Mouse (Mus musculus): Measurements from ENCODE around the gene AC161166.1. TPM values are rescaled to one million over a fixed set of nuclear protein-coding genes. Genes with fewer than 3 reads are reported as not detected.
"Not testable (repeated sequence)": the region's sequence is repeated elsewhere in the genome, so short reads cannot be mapped to it uniquely, and the experiment has no call there.

Gene AC161166.1
- polyA plus RNA-seq, 1 experiment from 2014 or later: 0.29 TPM

DNA sequence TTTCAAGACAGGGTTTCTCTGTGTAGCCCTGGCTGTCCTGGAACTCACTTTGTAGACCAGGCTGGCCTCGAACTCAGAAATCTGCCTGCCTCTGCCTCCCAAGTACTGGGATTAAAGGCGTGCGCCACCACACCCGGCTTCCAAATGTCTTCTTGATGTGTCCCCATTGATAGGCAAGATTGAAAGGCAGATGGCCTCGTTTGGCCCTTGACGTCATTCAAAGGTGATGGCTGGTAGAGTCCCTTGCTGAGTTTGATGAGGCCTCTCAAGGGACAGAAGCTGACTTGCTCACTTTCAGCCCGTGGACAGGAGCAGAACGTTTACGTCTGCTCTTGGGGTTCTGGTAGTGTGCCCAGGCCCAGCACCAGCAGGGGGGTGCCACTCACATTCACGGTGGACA is 7.8 kb upstream of the AC161166.1 start:
- not testable (repeated sequence) for H3K9me3 ChIP-seq (ENCODE audit: control insufficient read depth, low read depth, low read length); H3K4me2 ChIP-seq (replicated peaks; ENCODE audit: low read depth, low read length); H3K36me3 ChIP-seq (ENCODE audit: control insufficient read depth, insufficient read depth, low read length); H3K4me3 ChIP-seq (ENCODE audit: low read depth, low read length); H3K4me1 ChIP-seq (ENCODE audit: control insufficient read depth, insufficient read depth, low read length); ATAC-seq (ENCODE audit: insufficient number of reproducible peaks, insufficient read depth, low FRiP score, low read depth); H3K27ac ChIP-seq (ENCODE audit: low read length); H3K9ac ChIP-seq (replicated peaks; ENCODE audit: low read depth, low read length); H3K27me3 ChIP-seq (ENCODE audit: control insufficient read depth, insufficient read depth, low read length)
- 90% methylated on average over 9 of the region's 10 CpGs for WGBS

DNA sequence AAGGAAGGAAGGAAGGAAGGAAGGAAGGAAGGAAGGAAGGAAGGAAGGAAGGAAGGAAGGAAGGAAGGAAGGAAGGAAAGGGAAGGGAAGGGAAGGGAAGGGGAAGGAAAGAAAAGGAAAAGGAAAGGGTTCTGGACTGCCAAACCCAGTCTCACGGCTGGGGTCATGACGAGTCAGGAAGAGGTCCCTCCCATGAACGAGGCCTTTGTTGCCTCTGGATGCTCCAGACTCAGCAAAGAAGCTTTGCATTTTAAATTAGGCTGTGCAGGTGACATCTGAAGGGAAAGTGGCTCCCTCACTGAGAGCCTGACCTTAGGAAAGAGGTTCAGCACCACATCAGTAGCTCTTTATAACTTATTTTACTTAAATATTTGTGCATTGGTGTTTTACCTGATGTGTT is 6.9 kb upstream of the AC161166.1 start:
- no peak overlapping the region for H3K9ac ChIP-seq (replicated peaks; ENCODE audit: low read depth, low read length)
- H3K4me3 ChIP-seq (ENCODE audit: low read depth, low read length): no peak overlapping the region
- no peaks in the 10 kb centered on the region for H3K4me1 ChIP-seq (ENCODE audit: control insufficient read depth, insufficient read depth, low read length)
- H3K27ac ChIP-seq (ENCODE audit: low read length): no peak overlapping the region
- 57% methylated on average over 3 of the region's 3 CpGs for WGBS
- H3K27me3 ChIP-seq (ENCODE audit: control insufficient read depth, insufficient read depth, low read length): no peaks in the 10 kb centered on the region
- H3K4me2 ChIP-seq (replicated peaks; ENCODE audit: low read depth, low read length): no peak overlapping the region
- ATAC-seq (ENCODE audit: insufficient number of reproducible peaks, insufficient read depth, low FRiP score, low read depth): no peak
- H3K9me3 ChIP-seq (ENCODE audit: control insufficient read depth, low read depth, low read length): no peaks in the 10 kb centered on the region
- no peaks in the 10 kb centered on the region for H3K36me3 ChIP-seq (ENCODE audit: control insufficient read depth, insufficient read depth, low read length)

DNA sequence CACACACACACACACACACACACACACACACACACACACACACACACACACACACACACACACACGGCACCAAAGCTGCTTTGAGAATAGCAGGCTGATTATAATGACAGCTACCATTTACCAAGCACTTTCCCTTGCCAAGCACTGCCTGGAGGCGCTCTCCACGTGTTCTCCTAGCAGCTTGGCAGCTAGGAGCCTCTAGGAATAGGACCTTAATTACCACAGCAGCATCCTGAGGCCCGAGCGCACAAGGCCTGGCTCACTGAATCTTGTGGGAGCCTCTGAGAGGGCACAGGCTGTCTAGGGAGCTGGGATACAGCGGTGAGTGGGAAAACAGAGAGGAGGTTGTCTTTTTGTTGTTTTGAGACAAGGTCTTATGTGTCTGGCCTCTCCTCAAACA is 5.4 kb upstream of the AC161166.1 start:
- no peak for ATAC-seq (ENCODE audit: insufficient number of reproducible peaks, insufficient read depth, low FRiP score, low read depth)
- H3K27me3 ChIP-seq (ENCODE audit: control insufficient read depth, insufficient read depth, low read length): no peaks in the 10 kb centered on the region
- H3K9me3 ChIP-seq (ENCODE audit: control insufficient read depth, low read depth, low read length): no peaks in the 10 kb centered on the region
- 60% methylated on average over 6 of the region's 6 CpGs for WGBS
- no peak overlapping the region for H3K4me2 ChIP-seq (replicated peaks; ENCODE audit: low read depth, low read length)
- no peak overlapping the region for H3K9ac ChIP-seq (replicated peaks; ENCODE audit: low read depth, low read length)
- H3K4me3 ChIP-seq (ENCODE audit: low read depth, low read length): no peak overlapping the region
- no peak overlapping the region for H3K27ac ChIP-seq (ENCODE audit: low read length)
- H3K4me1 ChIP-seq (ENCODE audit: control insufficient read depth, insufficient read depth, low read length): no peaks in the 10 kb centered on the region
- no peaks in the 10 kb centered on the region for H3K36me3 ChIP-seq (ENCODE audit: control insufficient read depth, insufficient read depth, low read length)

DNA sequence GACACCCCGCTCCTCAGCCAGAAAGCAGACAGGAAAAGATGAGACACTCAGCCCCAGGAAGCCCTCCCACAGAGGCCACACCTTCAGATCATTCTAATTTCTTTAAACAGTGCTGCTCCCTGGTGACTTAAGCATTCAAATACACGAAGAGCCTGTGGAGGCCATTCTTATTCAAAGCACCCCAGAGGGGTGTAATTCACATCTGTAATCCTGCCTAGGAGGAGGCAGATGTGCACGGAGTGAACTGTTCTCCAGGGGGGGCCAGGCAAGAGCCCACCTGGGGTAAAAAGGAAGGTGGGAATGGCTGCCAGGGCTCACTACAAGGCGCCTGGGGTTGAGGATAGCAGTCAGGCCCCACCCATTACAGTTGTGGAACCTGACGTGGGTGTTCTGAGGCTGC is 4.8 kb upstream of the AC161166.1 start:
- Histone ChIP-seq H3K9ac (replicated peaks; ENCODE audit: low read depth, low read length) (no peak overlapping the region), H3K27ac (ENCODE audit: low read length) (no peak overlapping the region), H3K9me3 (ENCODE audit: control insufficient read depth, low read depth, low read length) (no peaks in the 10 kb centered on the region), H3K36me3 (ENCODE audit: control insufficient read depth, insufficient read depth, low read length) (no peaks in the 10 kb centered on the region), H3K4me2 (replicated peaks; ENCODE audit: low read depth, low read length) (no peak overlapping the region), H3K4me3 (ENCODE audit: low read depth, low read length) (no peak overlapping the region), H3K4me1 (ENCODE audit: control insufficient read depth, insufficient read depth, low read length) (no peaks in the 10 kb centered on the region), H3K27me3 (ENCODE audit: control insufficient read depth, insufficient read depth, low read length) (no peaks in the 10 kb centered on the region)
- 56% methylated on average over 5 of the region's 5 CpGs for WGBS
- ATAC-seq (ENCODE audit: insufficient number of reproducible peaks, insufficient read depth, low FRiP score, low read depth): no peak

- not testable (repeated sequence) for ATAC-seq (ENCODE audit: insufficient number of reproducible peaks, insufficient read depth, low FRiP score, low read depth); H3K9me3 ChIP-seq (ENCODE audit: control insufficient read depth, low read depth, low read length); H3K36me3 ChIP-seq (ENCODE audit: control insufficient read depth, insufficient read depth, low read length); H3K4me2 ChIP-seq (replicated peaks; ENCODE audit: low read depth, low read length); H3K27me3 ChIP-seq (ENCODE audit: control insufficient read depth, insufficient read depth, low read length); H3K4me3 ChIP-seq (ENCODE audit: low read depth, low read length); H3K4me1 ChIP-seq (ENCODE audit: control insufficient read depth, insufficient read depth, low read length); H3K27ac ChIP-seq (ENCODE audit: low read length); H3K9ac ChIP-seq (replicated peaks; ENCODE audit: low read depth, low read length)
- 73% methylated on average over 8 of the region's 8 CpGs for WGBS
These were observed 4.1 kb upstream of the AC161166.1 start for GRCm38 (mm10) chr7:24516319-24516718.

DNA sequence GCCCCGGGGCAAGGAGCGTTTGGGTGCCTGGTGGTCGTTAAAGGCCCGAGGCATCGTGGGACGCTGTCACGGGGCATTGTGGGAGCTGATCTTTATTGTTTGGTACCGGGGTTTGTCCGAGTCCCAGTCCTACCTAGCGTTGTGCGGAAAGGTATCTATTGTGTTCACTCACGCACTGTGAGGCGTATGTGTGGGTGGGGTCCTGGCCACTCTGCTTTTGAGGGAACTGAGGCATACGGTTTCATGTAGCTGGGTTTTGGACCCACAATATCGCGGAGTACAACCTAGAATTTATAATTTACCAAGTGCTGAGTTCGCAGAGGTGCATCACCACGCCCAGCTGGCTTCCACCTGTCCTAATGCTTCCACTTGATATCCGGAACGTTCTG is 4.5 kb downstream of the AC161166.1 start:
- 1% methylated on average over 20 of the region's 20 CpGs for WGBS
- H3K4me3 ChIP-seq (ENCODE audit: low read depth, low read length): peak overlapping the region; percentile 79
- peak overlapping the region; percentile 94 for H3K9ac ChIP-seq (replicated peaks; ENCODE audit: low read depth, low read length)
- H3K36me3 ChIP-seq (ENCODE audit: control insufficient read depth, insufficient read depth, low read length): no peaks in the 10 kb centered on the region
- H3K27me3 ChIP-seq (ENCODE audit: control insufficient read depth, insufficient read depth, low read length): no peaks in the 10 kb centered on the region
- H3K9me3 ChIP-seq (ENCODE audit: control insufficient read depth, low read depth, low read length): no peaks in the 10 kb centered on the region
- peak overlapping the region; percentile 98 for H3K27ac ChIP-seq (ENCODE audit: low read length)
- peak overlapping the region; percentile 59 for H3K4me2 ChIP-seq (replicated peaks; ENCODE audit: low read depth, low read length)
- peak; percentile 19; the same call in 1 of the 2 replicates for ATAC-seq (ENCODE audit: insufficient number of reproducible peaks, insufficient read depth, low FRiP score, low read depth)
- H3K4me1 ChIP-seq (ENCODE audit: control insufficient read depth, insufficient read depth, low read length): peaks cover 22% of the 10 kb centered on the region; the same call in 1 of the 2 replicates

- H3K9ac ChIP-seq (replicated peaks; ENCODE audit: low read depth, low read length): peak within 1 kb of the TSS; percentile 94
- peaks cover 22% of the 10 kb centered on the region; the same call in 1 of the 2 replicates for H3K4me1 ChIP-seq (ENCODE audit: control insufficient read depth, insufficient read depth, low read length)
- no peaks in the 10 kb centered on the region for H3K36me3 ChIP-seq (ENCODE audit: control insufficient read depth, insufficient read depth, low read length)
- H3K27me3 ChIP-seq (ENCODE audit: control insufficient read depth, insufficient read depth, low read length): no peaks in the 10 kb centered on the region
- H3K9me3 ChIP-seq (ENCODE audit: control insufficient read depth, low read depth, low read length): no peaks in the 10 kb centered on the region
- WGBS: under 1% methylated on average over 83 of the region's 84 CpGs
- peak; percentile 86 for ATAC-seq (ENCODE audit: insufficient number of reproducible peaks, insufficient read depth, low FRiP score, low read depth)
- peak within 1 kb of the TSS; percentile 59 for H3K4me2 ChIP-seq (replicated peaks; ENCODE audit: low read depth, low read length)
- H3K4me3 ChIP-seq (ENCODE audit: low read depth, low read length): peak within 1 kb of the TSS; percentile 79
- H3K27ac ChIP-seq (ENCODE audit: low read length): peak within 1 kb of the TSS; percentile 98
These were observed 5.2 kb downstream of the AC161166.1 start, which contains the start of gene Zfp428 for GRCm38 (mm10) chr7:24506838-24507725. TSS of gene Zfp428 (plus strand) at chr7:24507006.

DNA sequence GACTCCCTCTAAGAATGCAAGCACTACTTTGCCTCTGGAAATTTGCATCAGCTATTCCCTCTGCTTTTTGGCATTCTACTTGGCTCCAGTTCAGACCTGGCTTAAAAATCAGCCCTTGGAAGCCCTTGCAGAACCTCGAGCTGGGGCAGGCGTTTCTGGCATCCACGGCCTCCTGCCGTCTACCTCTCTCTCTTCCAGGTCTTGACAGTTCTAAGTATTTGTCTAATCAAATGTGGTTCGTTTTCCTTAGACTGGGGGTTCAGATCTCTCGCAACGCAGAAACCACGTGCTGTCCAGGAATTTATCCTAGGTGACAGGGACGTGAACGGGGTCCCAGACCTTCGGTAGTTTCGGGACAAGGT is 5.8 kb downstream of the AC161166.1 start:
- Histone ChIP-seq H3K4me2 (replicated peaks; ENCODE audit: low read depth, low read length) (peak overlapping the region; percentile 59), H3K9me3 (ENCODE audit: control insufficient read depth, low read depth, low read length) (no peaks in the 10 kb centered on the region), H3K4me3 (ENCODE audit: low read depth, low read length) (peak overlapping the region; percentile 79), H3K36me3 (ENCODE audit: control insufficient read depth, insufficient read depth, low read length) (no peaks in the 10 kb centered on the region), H3K9ac (replicated peaks; ENCODE audit: low read depth, low read length) (peak overlapping the region; percentile 94), H3K27ac (ENCODE audit: low read length) (peak overlapping the region; percentile 98; the same call in 1 of the 2 replicates), H3K27me3 (ENCODE audit: control insufficient read depth, insufficient read depth, low read length) (no peaks in the 10 kb centered on the region), H3K4me1 (ENCODE audit: control insufficient read depth, insufficient read depth, low read length) (peaks cover 22% of the 10 kb centered on the region; the same call in 1 of the 2 replicates)
- WGBS: under 1% methylated on average over 12 of the region's 12 CpGs
- no peak for ATAC-seq (ENCODE audit: insufficient number of reproducible peaks, insufficient read depth, low FRiP score, low read depth)
